Mouse (Mus musculus): ENCODE results near the gene Shroom3. TPM values are rescaled to one million over a fixed set of nuclear protein-coding genes. Genes with fewer than 3 reads are reported as not detected.

Shroom3 gene
- total and polyA plus RNA-seq, 3 experiments = 5.1 to 7.8 (median 6.4) TPM

GRCm38 (mm10) chr5:92850925-92851324 lies 167.7 kb downstream of the Shroom3 start:
- no peak for DNase-seq

GRCm38 (mm10) chr5:92854983-92855382 lies 171.7 kb downstream of the Shroom3 start:
- no peak for DNase-seq

GRCm38 (mm10) chr5:92856346-92856745 lies 173.1 kb downstream of the Shroom3 start:
- DNase-seq = peak; percentile 47

- no peak for DNase-seq
These were observed 173.9 kb downstream of the Shroom3 start for GRCm38 (mm10) chr5:92857177-92857576.

GRCm38 (mm10) chr5:92858104-92858503 lies 174.9 kb downstream of the Shroom3 start:
- no peak for DNase-seq

- DNase-seq = no peak
These were observed 175.3 kb downstream of the Shroom3 start for GRCm38 (mm10) chr5:92858576-92858975.

GRCm38 (mm10) chr5:92861416-92862112 lies 178.3 kb downstream of the Shroom3 start:
- no peak for DNase-seq

- no peak for DNase-seq
These were observed 181.9 kb downstream of the Shroom3 start for GRCm38 (mm10) chr5:92865090-92865489.

- no peak for DNase-seq
These were observed 183.3 kb downstream of the Shroom3 start for GRCm38 (mm10) chr5:92866546-92866945.

- no peak for DNase-seq
These were observed 184.0 kb downstream of the Shroom3 start for GRCm38 (mm10) chr5:92867253-92867652.

- DNase-seq = no peak
These were observed 185.0 kb downstream of the Shroom3 start for GRCm38 (mm10) chr5:92868231-92868630.

- DNase-seq = no peak
These were observed 187.8 kb downstream of the Shroom3 start for GRCm38 (mm10) chr5:92871048-92871447.

GRCm38 (mm10) chr5:92872182-92872581 lies 188.9 kb downstream of the Shroom3 start:
- no peak for DNase-seq

GRCm38 (mm10) chr5:92872991-92873390 lies 189.8 kb downstream of the Shroom3 start:
- no peak for DNase-seq

GRCm38 (mm10) chr5:92873518-92873917 lies 190.3 kb downstream of the Shroom3 start:
- no peak for DNase-seq

GRCm38 (mm10) chr5:92875836-92876235 lies 192.6 kb downstream of the Shroom3 start:
- no peak for DNase-seq

- no peak for DNase-seq
These were observed 193.9 kb downstream of the Shroom3 start for GRCm38 (mm10) chr5:92877104-92877503.

GRCm38 (mm10) chr5:92880393-92880792 lies 197.2 kb downstream of the Shroom3 start:
- no peak for DNase-seq

GRCm38 (mm10) chr5:92880893-92881292 lies 197.7 kb downstream of the Shroom3 start:
- DNase-seq = no peak

- DNase-seq = no peak
These were observed 202.9 kb downstream of the Shroom3 start for GRCm38 (mm10) chr5:92886141-92886540.

- no peak for DNase-seq
These were observed 204.3 kb downstream of the Shroom3 start for GRCm38 (mm10) chr5:92887501-92887900.

- DNase-seq = peak; percentile 37
These were observed 205.5 kb downstream of the Shroom3 start for GRCm38 (mm10) chr5:92888628-92889241.

GRCm38 (mm10) chr5:92890902-92891301 lies 207.7 kb downstream of the Shroom3 start:
- no peak for DNase-seq

GRCm38 (mm10) chr5:92893284-92893683 lies 210.0 kb downstream of the Shroom3 start:
- DNase-seq = no peak
